Mouse (Mus musculus): ENCODE data around the gene P2rx7. TPM values are rescaled to one million over a fixed set of nuclear protein-coding genes. Genes with fewer than 3 reads are reported as not detected.

The P2rx7 gene
- total RNA-seq, 4 experiments from 2014 or later, result 10.3 to 16.4 (median 13.1) TPM

DNA sequence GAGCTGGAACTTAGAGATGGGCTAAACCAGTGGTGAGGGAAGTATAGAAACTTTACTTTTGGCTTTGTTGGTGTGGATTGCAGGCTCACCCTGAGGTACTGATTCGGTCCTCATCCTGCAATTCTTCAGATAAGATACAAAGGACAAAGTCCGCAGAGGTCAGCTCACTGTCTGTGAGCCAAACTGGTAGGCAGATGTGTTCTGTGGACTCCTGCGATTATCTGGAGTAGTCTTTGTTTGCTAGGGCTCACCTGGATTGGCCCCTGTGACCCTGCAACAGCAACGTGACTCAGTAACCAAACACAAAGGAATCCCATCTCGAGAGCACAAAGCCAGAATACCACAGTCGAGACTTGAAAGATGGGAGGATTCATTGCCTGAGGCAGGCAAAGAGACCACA lies 46.8 kb downstream of the P2rx7 start:
- DNase-seq (ENCODE audit: low spot score in 2 of 2), result no peak

DNA sequence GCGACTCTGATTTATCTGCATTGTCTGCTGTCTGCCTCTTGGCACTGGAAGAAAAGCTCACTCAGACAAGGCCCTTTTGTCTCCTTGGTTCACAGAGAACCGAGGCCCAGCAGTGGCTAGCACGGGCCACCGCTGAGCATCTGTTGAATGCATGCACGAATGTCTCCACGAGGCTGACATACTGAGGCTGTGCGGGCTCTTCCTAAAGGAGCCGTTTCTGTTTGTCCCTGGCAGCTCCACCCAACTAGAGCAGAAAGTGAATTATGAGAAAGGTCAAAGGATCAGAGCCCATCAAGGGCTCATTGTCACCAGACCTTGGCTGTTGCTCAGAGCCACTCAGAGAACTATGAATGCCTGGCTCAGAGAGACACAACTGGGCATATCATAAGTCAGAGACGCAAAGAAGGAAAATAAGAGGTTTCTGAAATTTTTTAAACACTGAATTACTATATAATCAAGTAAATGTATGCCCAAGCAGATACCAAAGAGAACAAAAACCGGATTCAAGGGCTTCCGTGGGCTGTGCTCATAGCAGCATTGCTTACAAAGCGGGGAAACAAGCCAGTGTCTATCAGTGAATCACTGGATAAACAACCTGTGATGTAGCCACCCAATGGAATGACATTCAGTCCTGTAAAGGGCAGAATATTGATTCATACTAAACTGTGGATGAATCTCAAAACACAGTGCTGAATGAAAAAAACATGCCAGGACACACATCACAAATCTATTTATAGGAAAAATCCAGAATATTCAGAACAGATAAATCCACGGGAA lies 49.9 kb downstream of the P2rx7 start:
- peak; percentile 37 to 60 for DNase-seq (ENCODE audit: low spot score in 2 of 2)

DNA sequence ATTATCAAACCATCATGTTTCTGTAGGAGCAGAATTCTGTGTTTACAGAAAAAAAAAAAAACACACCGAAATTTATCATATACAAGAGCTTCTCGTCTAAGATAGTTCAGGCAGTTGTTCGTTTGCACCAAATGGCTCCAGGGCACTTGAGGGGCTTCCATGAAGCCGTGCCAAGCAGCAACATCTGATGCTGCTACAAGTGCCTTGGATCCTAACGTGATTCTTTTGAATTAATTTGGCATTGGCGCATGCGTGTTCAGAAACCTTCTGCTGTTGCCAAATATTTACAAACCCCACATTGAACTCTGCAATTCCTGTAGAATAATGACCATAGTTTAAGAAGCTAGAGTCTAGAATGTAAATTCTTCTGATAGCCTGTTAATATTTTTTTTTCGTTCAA lies 51.8 kb downstream of the P2rx7 start:
- DNase-seq (ENCODE audit: low spot score in 2 of 2), result no peak

DNA sequence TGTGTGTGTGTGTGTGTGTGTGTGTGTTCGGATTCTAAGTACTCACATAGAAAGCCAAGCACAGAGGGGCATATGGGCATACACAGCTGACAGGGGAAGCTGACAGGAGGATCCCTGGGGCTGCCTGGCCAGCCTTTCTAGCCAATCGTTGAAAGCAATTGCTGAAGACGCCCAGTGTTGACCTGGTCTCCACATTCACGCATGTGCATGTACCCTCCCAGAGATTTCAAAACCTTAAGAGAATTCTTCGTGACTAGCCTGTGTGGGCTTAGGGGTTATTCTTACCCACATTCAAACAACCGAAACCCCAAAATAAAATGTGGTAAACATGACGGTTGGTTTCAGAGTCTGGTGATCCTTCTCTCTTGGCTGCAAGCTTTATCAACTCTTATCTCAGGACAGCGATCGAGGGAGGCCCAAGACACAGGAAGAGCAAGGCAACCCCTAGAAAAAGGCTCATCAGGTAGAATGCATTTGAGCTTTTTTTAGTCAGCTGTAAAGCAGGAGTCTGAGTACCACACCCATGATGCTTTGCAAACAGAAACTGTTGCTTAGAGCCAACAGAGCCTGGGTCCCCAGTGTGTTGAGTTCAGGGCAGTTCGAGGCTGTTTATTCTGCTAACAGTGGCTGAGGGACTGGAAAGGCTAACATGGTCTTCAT lies 54.5 kb downstream of the P2rx7 start:
- no peak for DNase-seq (ENCODE audit: low spot score in 2 of 2)

DNA sequence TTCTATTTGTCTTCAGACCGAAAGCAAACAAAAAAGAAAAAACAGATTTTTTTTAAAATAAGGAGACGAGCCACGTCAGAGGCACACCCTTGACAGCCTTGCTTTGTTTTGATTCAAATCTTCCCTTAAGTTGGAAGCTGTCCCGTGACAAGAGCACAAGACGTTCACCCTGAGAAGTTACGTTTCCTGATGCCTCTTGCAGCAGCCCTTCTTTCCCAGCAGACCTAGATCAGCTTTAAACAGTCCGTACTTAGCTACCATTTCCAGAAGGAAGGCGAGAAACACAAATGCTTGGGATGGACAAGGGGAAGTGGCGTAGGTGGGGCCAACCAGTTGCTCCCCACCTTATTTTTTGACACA lies 55.0 kb downstream of the P2rx7 start:
- DNase-seq (ENCODE audit: low spot score in 2 of 2), result no peak

DNA sequence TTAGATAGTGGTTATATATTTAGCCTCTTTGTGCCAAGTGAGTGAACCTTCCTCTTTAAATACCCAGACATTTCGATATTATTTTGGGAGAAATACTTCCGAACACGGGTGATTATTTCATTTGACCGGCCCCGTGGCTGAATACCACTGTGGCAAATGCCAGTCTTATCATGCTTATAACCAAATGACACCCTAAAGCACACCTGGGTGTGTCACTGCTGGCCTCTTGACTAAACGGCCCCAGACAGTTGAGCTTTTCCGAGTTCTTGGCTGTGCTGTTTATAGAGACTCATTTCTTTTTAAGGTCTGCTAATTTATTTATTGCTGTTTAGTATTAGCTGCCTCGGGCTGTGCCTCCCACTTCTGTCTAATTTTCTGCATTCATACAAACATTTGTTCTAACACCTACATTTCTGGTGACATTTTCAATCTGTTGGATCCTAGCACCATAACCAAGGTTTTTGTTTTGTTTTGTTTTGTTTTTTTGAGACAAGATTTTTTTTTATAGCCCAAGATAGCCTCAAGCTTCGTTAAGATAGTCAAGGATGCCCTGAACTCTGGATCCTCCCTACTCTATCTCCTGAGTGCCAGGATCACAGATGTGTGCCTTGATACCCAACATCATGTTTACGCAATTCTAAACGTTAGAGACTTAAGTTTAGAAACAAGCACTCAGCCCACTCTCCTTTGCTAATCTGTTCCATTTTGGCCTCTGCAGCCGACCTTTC lies 56.6 kb downstream of the P2rx7 start:
- no peak for DNase-seq (ENCODE audit: low spot score in 2 of 2)

DNA sequence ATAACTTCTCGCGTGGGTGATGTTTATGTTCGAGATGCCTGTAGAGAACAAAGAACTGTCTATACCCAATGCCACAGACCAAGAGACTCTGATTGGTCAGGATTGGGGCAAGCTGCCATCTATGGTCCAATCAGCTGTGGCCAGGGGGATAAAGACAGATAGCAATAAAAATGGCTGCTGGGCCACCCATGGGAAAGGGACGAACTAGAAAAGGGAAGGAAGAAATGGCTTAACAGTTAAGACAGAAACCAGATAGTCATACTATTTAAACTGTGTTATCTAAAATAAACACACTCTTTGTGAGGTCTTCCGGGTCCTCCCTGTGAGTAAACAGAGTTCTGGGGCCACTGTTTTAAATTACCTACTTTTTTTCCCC lies 57.1 kb downstream of the P2rx7 start:
- no peak for DNase-seq (ENCODE audit: low spot score in 2 of 2)

DNA sequence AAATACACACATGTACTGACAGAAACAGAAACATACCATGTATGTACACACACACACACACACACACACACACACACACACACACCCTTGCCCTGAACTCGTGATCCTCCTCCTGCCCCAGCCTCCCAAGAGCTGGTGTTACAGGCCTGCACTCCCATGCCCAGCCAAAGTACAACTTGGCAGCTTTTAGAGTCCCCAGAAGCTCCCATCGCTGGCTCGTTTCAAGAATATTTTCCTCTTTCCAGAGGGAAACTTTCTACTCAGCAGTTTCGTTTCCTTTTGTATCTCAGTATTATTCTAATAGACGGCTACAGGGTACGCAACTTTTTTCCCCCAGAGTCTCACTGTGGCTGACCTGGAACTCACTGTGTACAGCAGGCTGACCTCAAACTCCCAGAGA lies 58.4 kb downstream of the P2rx7 start:
- DNase-seq (ENCODE audit: low spot score in 2 of 2), result no peak

DNA sequence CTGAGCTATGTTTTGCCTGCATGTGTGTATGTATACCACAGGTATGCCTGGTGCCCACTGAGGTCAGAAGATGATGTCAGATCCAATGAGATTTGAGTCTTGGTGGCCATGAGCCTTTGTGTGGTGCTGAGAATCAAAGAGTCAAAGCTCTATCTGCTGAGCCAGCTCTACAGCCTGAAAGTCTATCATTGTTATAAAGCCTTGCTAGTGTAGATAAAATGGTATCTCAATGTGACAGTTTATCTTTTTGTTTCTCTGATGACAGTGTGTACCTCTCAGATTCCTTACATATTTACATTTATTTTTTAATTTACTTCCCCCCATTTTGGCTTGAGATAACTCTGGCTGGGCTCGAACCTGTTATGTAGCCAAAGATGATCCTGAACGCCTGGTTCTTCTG lies 59.9 kb downstream of the P2rx7 start:
- no peak for DNase-seq (ENCODE audit: low spot score in 2 of 2)

DNA sequence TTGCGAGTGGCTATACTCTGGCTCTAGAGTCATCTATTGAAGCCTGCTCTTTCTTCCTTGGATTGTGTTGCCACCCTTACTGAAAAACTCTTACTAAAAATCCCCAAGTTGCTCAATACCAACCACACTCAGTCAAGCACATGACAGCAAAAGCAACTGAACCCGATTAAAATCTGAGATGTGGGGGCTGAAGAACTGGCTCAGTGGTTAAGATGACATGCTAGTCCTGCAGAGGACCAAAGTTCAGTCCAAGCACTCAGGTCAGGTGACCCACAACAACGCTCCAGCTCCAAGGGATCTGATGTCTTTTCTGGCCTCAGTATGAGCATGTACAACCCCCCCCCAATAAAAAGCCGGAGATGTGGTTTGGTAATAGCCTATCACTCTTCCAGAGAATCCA lies 60.9 kb downstream of the P2rx7 start:
- no peak for DNase-seq (ENCODE audit: low spot score in 2 of 2)

DNA sequence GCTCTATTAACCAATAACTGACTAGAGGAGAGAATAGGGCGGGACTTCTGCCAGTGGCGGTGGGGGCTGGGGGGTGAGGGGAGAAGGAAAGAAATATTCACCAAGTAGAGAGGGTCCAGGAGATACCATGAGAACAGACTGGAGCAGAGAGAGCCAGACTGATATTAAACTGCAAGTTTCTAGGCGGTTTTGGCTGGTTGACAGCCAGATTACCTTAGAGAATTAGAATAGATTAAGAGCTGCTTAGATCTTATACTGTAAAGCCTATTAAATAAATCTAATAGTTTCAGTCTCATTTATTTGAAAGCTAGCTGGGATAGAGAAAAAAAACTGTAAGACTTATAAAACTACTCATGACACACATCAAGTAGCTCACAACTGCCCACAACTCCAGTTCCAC lies 61.5 kb downstream of the P2rx7 start:
- DNase-seq (ENCODE audit: low spot score in 2 of 2), result no peak

DNA sequence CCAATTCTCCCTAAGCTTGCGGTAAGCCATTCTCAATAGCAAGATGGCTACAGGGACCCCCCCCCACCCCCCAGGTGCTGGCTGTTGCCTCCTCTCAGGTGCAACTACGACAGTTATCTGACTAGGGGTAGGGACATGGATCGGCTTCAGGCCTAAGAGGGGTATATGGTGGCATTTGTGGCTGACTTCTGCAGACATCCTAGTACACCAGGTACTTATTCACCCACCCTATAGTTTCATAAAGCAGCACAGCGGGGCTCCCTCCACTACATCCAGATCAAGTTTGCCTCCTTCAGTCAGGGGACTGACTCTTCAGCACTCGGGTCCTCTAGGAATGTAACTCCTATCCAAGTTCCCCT lies 63.2 kb downstream of the P2rx7 start:
- DNase-seq (ENCODE audit: low spot score in 2 of 2), result no peak

DNA sequence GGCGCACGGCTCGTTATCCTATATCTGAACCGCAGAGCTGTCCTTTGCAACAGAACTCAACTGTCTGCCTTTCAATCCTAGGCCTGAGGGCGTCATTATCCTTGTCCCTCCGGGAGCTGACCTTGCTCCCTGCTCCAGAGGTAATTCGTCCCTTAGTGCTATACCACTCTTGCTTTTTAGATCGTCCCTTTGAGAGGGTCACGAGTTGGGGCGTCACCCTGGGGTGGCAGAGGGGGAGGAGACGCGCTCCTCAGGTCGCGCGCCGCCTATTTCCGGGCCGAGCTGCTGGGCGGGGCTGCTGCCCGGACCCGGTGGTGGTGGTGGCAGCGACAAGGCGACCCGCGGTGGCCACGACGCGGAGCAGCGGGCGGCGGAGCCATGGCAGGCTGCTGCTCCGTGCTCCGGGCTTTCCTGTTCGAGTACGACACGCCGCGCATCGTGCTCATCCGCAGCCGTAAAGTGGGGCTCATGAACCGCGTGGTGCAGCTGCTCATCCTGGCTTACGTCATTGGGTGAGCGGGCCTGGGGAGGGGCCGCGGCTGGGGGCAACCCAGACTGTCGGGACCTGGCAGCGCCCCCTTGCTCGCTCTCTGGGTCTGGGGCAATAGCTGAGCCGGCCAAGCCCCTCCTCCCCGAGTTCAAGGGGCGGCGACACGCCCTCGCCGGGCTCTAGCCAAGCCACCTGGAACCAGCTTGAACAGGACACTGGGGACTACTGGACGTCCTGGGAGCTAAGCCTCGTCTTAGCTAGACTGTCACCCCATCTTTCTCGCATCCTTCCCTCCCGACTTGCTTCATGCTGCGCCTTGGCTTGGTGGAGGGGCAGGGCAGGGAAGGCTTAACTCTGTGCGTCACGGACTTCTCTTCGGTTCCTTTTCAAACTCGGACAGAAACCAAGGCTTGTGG lies 63.8 kb downstream of the P2rx7 start, which contains the start of gene P2rx4:
Gene P2rx4 (plus strand): TSS at position 269 of the 906 bp plus-strand sequence.
- peak; percentile 84 to 89 for DNase-seq (ENCODE audit: low spot score in 2 of 2)

DNA sequence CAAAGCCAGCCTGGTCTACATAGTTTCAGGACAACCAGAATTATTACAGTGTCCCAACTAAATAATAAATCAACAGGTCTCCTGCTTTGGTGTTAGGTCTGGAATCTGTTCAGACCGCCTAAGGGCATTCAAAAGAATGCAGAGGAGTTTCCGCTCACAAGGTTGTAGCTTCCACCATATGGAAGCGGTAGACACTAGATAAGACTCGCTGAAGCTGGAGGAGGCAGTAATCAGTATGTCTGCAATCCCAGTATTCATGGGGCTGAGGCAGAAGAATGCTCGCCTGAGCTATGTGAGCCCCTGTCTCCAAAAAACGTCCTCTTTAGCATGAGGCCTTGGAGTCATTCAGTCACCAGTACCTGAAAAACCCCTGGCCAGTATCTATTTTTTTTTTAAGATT lies 65.1 kb downstream of the P2rx7 start:
- DNase-seq (ENCODE audit: low spot score in 2 of 2), result no peak

DNA sequence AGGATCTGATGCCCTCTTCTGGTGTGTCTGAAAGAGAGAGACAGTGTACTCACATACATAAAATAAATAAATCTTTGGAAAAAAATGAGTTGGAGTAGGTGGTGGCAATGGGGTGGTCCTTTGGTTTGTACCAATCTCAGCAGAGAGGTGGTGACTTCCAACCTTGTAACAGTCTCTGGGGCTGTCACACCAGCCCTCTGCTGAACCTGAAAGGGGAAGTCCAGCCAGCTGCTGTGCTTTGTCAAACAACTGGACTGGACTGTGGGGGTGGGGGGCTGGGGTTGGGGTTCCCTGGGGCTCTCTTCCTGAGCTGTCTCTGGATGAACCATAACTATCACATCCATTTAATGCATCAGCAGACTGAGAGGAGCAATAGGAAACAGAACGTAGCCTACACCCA lies 72.0 kb downstream of the P2rx7 start:
- DNase-seq (ENCODE audit: low spot score in 2 of 2), result no peak

DNA sequence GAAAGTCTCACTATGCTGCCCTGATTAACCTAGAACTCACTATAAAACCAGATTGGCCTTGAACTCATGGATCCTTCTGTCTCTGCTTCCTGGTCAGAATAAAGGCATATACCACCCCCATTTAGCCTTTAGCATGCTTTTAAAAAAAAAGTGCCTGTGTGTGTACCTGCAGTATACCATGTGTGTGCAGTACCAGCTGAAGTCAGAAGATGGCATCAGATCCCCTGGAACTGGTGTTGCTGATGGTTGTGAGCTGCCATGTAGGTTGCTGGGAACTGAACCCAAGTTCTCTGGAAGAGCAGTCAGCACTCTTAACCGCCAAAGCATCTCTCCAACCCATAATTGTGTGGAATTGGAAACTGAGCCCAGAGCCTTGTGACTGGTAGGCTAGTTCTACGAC lies 73.1 kb downstream of the P2rx7 start:
- DNase-seq (ENCODE audit: low spot score in 2 of 2), result no peak

DNA sequence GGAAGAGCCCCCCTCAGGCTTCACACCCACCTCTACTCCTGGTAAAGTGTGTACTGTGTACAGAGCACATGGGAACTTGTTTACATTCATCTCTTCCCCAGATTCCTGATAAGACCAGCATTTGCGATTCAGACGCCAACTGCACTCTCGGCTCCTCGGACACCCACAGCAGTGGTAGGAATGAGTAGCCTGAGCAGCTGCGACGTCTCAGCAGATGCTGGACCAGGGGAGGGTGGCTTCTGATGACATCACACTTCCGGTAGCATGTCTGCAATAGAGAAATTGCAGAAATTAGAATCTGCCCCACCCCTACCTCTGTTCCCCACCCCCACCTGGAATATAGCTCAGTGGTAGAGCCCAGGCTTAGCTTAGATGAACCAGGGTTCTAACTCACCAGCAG lies 74.7 kb downstream of the P2rx7 start:
- DNase-seq (ENCODE audit: low spot score in 2 of 2), result no peak

DNA sequence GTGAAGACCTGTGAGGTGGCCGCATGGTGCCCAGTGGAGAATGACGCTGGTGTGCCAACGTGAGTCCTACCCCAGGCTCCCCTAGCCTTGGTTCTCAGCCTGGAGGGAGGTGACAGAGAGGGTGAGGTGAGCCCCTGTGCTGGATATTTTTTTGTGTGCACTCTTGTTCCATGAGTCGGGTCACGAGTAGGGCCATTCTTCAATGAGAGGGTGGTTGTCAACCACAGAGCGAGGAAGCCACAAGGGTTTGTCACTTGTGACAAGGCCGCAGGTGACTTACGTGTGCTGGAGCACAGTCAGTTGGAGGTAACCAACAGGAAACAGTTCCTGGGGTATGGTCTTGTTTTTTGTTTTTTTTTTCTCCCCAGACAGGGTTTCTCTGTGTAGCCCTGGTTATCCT lies 75.5 kb downstream of the P2rx7 start:
- no peak for DNase-seq (ENCODE audit: low spot score in 2 of 2)

DNA sequence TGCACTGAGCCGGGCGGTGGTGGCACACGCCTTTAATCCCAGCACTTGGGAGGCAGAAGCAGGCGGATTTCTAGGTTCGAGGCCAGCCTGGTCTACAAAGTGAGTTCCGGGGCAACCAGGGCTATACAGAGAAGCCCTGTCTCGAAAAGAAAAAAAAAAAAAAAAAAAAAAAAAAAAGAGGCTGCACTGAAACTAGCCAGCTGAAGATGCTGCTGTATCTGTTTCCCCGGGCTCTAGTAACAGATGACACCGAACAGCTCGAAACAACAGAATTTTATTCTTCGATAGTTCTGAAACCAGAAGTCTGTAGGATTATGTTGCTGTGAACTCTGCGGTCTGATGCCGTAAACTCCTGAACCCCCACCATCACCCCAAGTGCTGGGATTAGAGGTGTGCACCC lies 81.7 kb downstream of the P2rx7 start:
- DNase-seq (ENCODE audit: low spot score in 2 of 2), result no peak

DNA sequence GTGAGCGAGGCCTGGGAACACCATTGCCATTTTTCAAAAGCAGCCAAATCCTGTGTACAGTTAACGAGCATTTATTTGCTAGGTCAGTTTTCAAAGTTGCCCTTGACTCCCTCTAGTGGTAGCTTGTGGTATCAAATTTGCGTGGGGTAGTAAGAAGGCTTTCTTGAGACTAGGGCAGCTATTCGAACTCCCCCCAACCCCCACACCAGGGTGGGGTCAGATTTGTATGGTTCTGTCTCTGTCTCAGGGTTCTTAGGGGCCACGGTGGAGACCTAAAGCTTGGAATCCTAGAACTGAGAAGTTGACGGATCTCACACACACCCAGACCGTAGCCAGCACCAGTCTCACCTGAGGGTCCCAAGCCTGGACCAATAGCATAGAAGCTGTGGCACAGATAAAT lies 82.4 kb downstream of the P2rx7 start:
- peak; percentile 58 to 77 for DNase-seq (ENCODE audit: low spot score in 2 of 2)

DNA sequence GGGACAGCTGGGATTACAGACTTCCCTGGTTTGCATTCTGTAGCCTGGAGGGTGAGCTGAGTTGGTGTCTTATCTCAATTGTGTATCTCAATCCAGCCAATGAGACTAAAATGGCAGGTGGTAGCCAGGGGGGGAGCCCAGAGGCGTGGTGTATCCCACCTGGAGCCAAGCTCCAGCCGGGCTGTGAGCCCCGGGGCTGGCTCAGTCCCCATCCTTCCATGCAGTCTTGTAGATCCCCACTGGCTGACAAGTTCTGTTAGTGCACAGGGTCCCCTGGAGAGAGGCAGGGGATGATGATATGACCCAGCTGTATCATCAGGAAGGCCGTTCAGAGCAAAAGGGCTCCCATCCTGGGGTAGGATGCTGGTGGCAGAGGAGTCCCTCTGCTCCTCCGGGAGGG lies 82.9 kb downstream of the P2rx7 start:
- DNase-seq (ENCODE audit: low spot score in 2 of 2), result no peak

DNA sequence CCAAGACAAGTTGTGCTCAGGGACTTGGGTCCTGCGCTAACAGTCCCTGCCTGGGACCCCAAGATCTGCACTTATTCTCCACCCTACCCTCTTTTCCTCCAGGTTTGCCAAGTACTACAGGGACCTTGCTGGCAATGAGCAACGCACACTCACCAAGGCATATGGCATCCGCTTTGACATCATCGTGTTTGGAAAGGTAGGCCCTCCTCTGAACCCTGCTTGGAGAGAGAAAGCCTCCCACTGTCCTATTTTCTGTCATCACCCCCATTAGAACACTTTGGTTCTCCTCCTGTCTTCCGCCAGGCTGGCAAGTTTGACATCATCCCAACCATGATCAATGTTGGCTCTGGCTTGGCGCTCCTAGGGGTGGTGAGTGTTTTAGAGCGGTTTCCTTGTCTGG lies 83.4 kb downstream of the P2rx7 start:
- no peak for DNase-seq (ENCODE audit: low spot score in 2 of 2)

Data from layer of hippocampus, adult 8-10 months (tissue).